Mouse (Mus musculus): ENCODE data around the gene Gramd4.

- TF ChIP-seq CTCF (IDR thresholded peaks at IDR 0.05; ENCODE audit: low read depth) (no peak), EP300 (IDR thresholded peaks at IDR 0.05; ENCODE audit: low read depth) (no peak)
Measured at GRCm38 (mm10) chr15:86080408-86080807, 22.9 kb downstream of the Gramd4 start.

All from heart, postnatal 0 days (tissue).